Mouse (Mus musculus) kidney, adult 2 months (tissue): Measurements from ENCODE around the gene Kmt2b. TPM values are rescaled to one million over a fixed set of nuclear protein-coding genes. Genes with fewer than 3 reads are reported as not detected.

ENCODE experiments used
- DNase-seq: peaks from one replicate; pipeline ENCODE4 v3.0.0; 2021
- H3K27ac ChIP-seq: fragments of 200-500 bp; 2 replicates; pipeline ENCODE4 v1.5.1; 2012; ENCODE audit warnings: low read depth, low read length, control low read depth, inconsistent platforms; ENCODE audit not compliant: insufficient read depth
- H3K27me3 ChIP-seq: fragments of 200-500 bp; replicated peaks from 2 replicates; pipeline ENCODE4 v1.6.1; 2012; ENCODE audit warnings: mild to moderate bottlenecking, moderate library complexity, low read length, inconsistent platforms; ENCODE audit not compliant: control insufficient read depth, insufficient read depth
- H3K36me3 ChIP-seq: fragments of 200-500 bp; 2 replicates; pipeline ENCODE4 v1.6.1; 2012; ENCODE audit warnings: mild to moderate bottlenecking, moderate library complexity, low read length, inconsistent platforms; ENCODE audit not compliant: control insufficient read depth, insufficient read depth
- H3K4me1 ChIP-seq: fragments of 200-500 bp; 2 replicates; pipeline ENCODE4 v1.6.1; 2011; ENCODE audit warnings: low read length; ENCODE audit not compliant: control insufficient read depth, insufficient read depth
- H3K4me3 ChIP-seq: fragments of 200-500 bp; 2 replicates; pipeline ENCODE4 v1.5.1; 2011; ENCODE audit warnings: mild to moderate bottlenecking, low read depth, low read length, control low read depth; ENCODE audit not compliant: insufficient read depth
- CTCF ChIP-seq: fragments of 200-500 bp; conservative IDR thresholded peaks from 2 replicates; pipeline ENCODE4 v1.5.1; 2011; ENCODE audit warnings: low read depth, mild to moderate bottlenecking, control low read depth, low read length, moderate library complexity, mixed read lengths; ENCODE audit not compliant: insufficient read depth, insufficient read length
- POLR2A ChIP-seq: fragments of 200-500 bp; IDR thresholded peaks from one replicate; pipeline ENCODE4 v1.6.1; 2011; ENCODE audit warnings: low read depth, low read length, control low read depth
- WGBS: fragments of 180-500 bp; shearing (Covaris S2); methylation state at CpG from one replicate; pipeline ENCODE4 v1.1.7; 2018; 5-methylcytosine and 5-hydroxymethylcytosine counted together
- polyA plus RNA-seq: library from polyadenylated mRNA; depleted of rRNA; stranded (reverse); fragments of >200 nt; gene quantifications from 2 replicates; pipeline ENCODE4 v1.2.3, GENCODE M21; 2012

Kmt2b gene
- polyA plus RNA-seq, 1 experiment = 26.7 TPM

GRCm38 (mm10) chr7:30572389-30572788 lies 16.1 kb downstream of the Kmt2b start:
- H3K4me1 ChIP-seq = no peaks in the 10 kb centered on the region
- no peak for DNase-seq
- WGBS = 87% methylated on average over 5 of the region's 5 CpGs
- no peaks in the 10 kb centered on the region for H3K27me3 ChIP-seq
- H3K4me3 ChIP-seq = no peak overlapping the region
- H3K36me3 ChIP-seq = peaks cover 5% of the 10 kb centered on the region; the same call in 1 of the 2 replicates
- H3K27ac ChIP-seq = no peak overlapping the region
- no peak for TF ChIP-seq CTCF

- H3K4me1 ChIP-seq = peaks cover 3% of the 10 kb centered on the region; the same call in 1 of the 2 replicates
- no peaks in the 10 kb centered on the region for H3K27me3 ChIP-seq
- DNase-seq = no peak
- H3K4me3 ChIP-seq = no peak overlapping the region
- peaks cover 1% of the 10 kb centered on the region; the same call in 1 of the 2 replicates for H3K36me3 ChIP-seq
- no peak overlapping the region for H3K27ac ChIP-seq
- WGBS = 90% methylated on average over 11 of the region's 11 CpGs
- TF ChIP-seq CTCF = no peak
- no peak for TF ChIP-seq POLR2A
Measured at GRCm38 (mm10) chr7:30567555-30567954, 21.0 kb downstream of the Kmt2b start.

- WGBS = 82% methylated on average over 9 of the region's 9 CpGs
Measured at GRCm38 (mm10) chr7:30566033-30566432, 22.5 kb downstream of the Kmt2b start.

GRCm38 (mm10) chr7:30564970-30565571 lies 23.5 kb downstream of the Kmt2b start, which contains the start of gene Igflr1:
TSS of gene Igflr1 (plus strand) at chr7:30565427.
- no peak within 1 kb of the TSS for H3K27ac ChIP-seq
- DNase-seq = no peak
- no peak within 1 kb of the TSS for H3K4me3 ChIP-seq
- H3K4me1 ChIP-seq = peaks cover 3% of the 10 kb centered on the region; the same call in 1 of the 2 replicates
- WGBS = 92% methylated on average over 12 of the region's 12 CpGs
- TF ChIP-seq CTCF (no peak), POLR2A (no peak)
- H3K36me3 ChIP-seq = no peaks in the 10 kb centered on the region
- no peaks in the 10 kb centered on the region for H3K27me3 ChIP-seq

More at GRCm38 (mm10) chr7:30566033-30566432, 22.5 kb downstream of the Kmt2b start:
- Histone ChIP-seq H3K27me3 (no peaks in the 10 kb centered on the region), H3K27ac (no peak overlapping the region), H3K4me1 (peaks cover 3% of the 10 kb centered on the region; the same call in 1 of the 2 replicates), H3K4me3 (no peak overlapping the region), H3K36me3 (peaks cover 1% of the 10 kb centered on the region; the same call in 1 of the 2 replicates)
- no peak for TF ChIP-seq POLR2A
- no peak for TF ChIP-seq CTCF
- no peak for DNase-seq

- WGBS = 15% methylated on average over 6 of the region's 6 CpGs
- DNase-seq = no peak
- no peaks in the 10 kb centered on the region for H3K27me3 ChIP-seq
- TF ChIP-seq CTCF (no peak), POLR2A (no peak)
- 0 out of 2 replicates have a peak overlapping the region, but pooled peaks have one; percentile 1 for H3K27ac ChIP-seq
- peaks cover 3% of the 10 kb centered on the region; the same call in 1 of the 2 replicates for H3K4me1 ChIP-seq
- peak overlapping the region; percentile 71 for H3K4me3 ChIP-seq
- no peaks in the 10 kb centered on the region for H3K36me3 ChIP-seq
Measured at GRCm38 (mm10) chr7:30563906-30564280, 24.6 kb downstream of the Kmt2b start.

GRCm38 (mm10) chr7:30563117-30563905 lies 25.2 kb downstream of the Kmt2b start, which contains the start of the genes U2af1l4, Gm49396 and Psenen:
TSS of gene U2af1l4 (plus strand) at chr7:30563301.
TSS of gene Gm49396 (plus strand) at chr7:30563344.
TSS of gene Psenen (minus strand) at chr7:30563627.
- H3K27me3 ChIP-seq = no peaks in the 10 kb centered on the region

More at GRCm38 (mm10) chr7:30563117-30563905, 25.2 kb downstream of the Kmt2b start, which contains the start of the genes U2af1l4, Gm49396 and Psenen:
- Histone ChIP-seq H3K4me1 (peaks cover 3% of the 10 kb centered on the region; the same call in 1 of the 2 replicates), H3K36me3 (no peaks in the 10 kb centered on the region), H3K4me3 (peak within 1 kb of the TSS; percentile 71), H3K27ac (peak within 1 kb of the TSS; percentile 91)
- TF ChIP-seq CTCF (no peak), POLR2A (no peak)
- WGBS = under 1% methylated on average over 45 of the region's 45 CpGs
- peak; percentile 99 for DNase-seq
